Mouse (Mus musculus) lung, postnatal 0 days (tissue): ENCODE results near the gene Tpmt.

Experiments used
- CTCF ChIP-seq: IDR thresholded peaks from 2 replicates; pipeline ENCODE4 v1.5.1; 2016; ENCODE audit warnings: antibody characterized with exemption, mild to moderate bottlenecking
- EP300 ChIP-seq: IDR thresholded peaks from 2 replicates; pipeline ENCODE4 v1.6.1; 2016; ENCODE audit warnings: antibody characterized with exemption, mild to moderate bottlenecking, control low read depth

GRCm38 (mm10) chr13:46993274-46993551, 51.3 kb downstream of the Tpmt start:
- TF ChIP-seq CTCF: no peak
- no peak for TF ChIP-seq EP300
